Mouse (Mus musculus) thymus, adult 2 months (tissue): ENCODE data around the gene Olfr506.

Experiments used
- CTCF ChIP-seq: fragments of 200-500 bp; IDR thresholded peaks from 2 replicates; pipeline ENCODE4 v1.5.1; 2012; ENCODE audit warnings: mild to moderate bottlenecking, control low read depth, low read length, moderate library complexity, borderline replicate concordance; ENCODE audit not compliant: control insufficient read depth, poor library complexity, insufficient read depth; ENCODE audit errors: extremely low read depth
- POLR2A ChIP-seq: fragments of 200-500 bp; IDR thresholded peaks from 2 replicates; pipeline ENCODE4 v1.6.1; 2012; ENCODE audit warnings: mild to moderate bottlenecking, low read length, control low read depth, moderate library complexity; ENCODE audit not compliant: control insufficient read depth, poor library complexity, insufficient read depth; ENCODE audit errors: extremely low read depth

- TF ChIP-seq CTCF (no peak), POLR2A (no peak)
Measured at GRCm38 (mm10) chr7:108589797-108590196, 20.8 kb upstream of the Olfr506 start.
